Mouse (Mus musculus) CH12.LX (cell line): ENCODE measurements at regions not wholly inside any gene's neighbourhood (a gene's known extent, or its start where the extent isn't known, plus 50 kb on each side); places are given as distances from the start of the nearest gene placed in this dataset.

Experiments
- DNase-seq: peaks from one replicate; pipeline ENCODE4 v3.0.0-alpha.2; 2013; ENCODE audit errors: extremely low read depth
- H3K27ac ChIP-seq: 2 replicates; pipeline ENCODE4 v1.5.1; 2012; ENCODE audit warnings: low read depth, mild to moderate bottlenecking, control low read depth, moderate library complexity; ENCODE audit not compliant: insufficient read depth
- H3K27me3 ChIP-seq: replicated peaks from 2 replicates; pipeline ENCODE3; 2012; ENCODE audit warnings: inconsistent platforms
- H3K36me3 ChIP-seq, 2 experiments: replicated peaks in 1 of 2; 2 replicates each; pipeline versions ENCODE3 to v1.6.1; 2012; ENCODE audit warnings: inconsistent platforms in 1 of 2, low read length in 1 of 2, mild to moderate bottlenecking in 1 of 2, mixed read lengths in 1 of 2, moderate library complexity in 1 of 2; ENCODE audit not compliant: control insufficient read depth in 1 of 2, insufficient read depth in 1 of 2
- H3K4me1 ChIP-seq, 2 experiments: 2 replicates each; pipeline ENCODE4 v1.6.1; 2012; ENCODE audit warnings: inconsistent platforms in 1 of 2, moderate library complexity in 1 of 2; ENCODE audit not compliant: insufficient read depth in 2 of 2, control insufficient read depth in 1 of 2
- H3K4me2 ChIP-seq: 2 replicates; pipeline ENCODE4 v1.6.1; 2012; ENCODE audit warnings: low read depth, mild to moderate bottlenecking, control low read depth; ENCODE audit not compliant: poor library complexity, insufficient read depth, severe bottlenecking
- H3K4me3 ChIP-seq, 3 experiments: fragments of 150-350 bp in 1 of 3; sonication (generic) in 1 of 3; replicated peaks in 1 of 3; 2 replicates each; pipeline versions ENCODE3 to v1.5.1; 2011 to 2012; ENCODE audit warnings: low read depth in 2 of 3, low read length in 2 of 3, mild to moderate bottlenecking in 2 of 3, moderate library complexity in 2 of 3, control low read depth in 1 of 3, improper control_type of control experiment in 1 of 3, inconsistent platforms in 1 of 3, mixed read lengths in 1 of 3; ENCODE audit not compliant: poor library complexity in 1 of 3
- H3K79me2 ChIP-seq: replicated peaks from 2 replicates; pipeline ENCODE4 v1.6.1; 2012; ENCODE audit warnings: mild to moderate bottlenecking, moderate library complexity; ENCODE audit not compliant: control insufficient read depth, poor library complexity, insufficient read depth, severe bottlenecking; ENCODE audit errors: extremely low read depth
- H3K9ac ChIP-seq: 2 replicates; pipeline ENCODE4 v1.6.1; 2012; ENCODE audit warnings: low read depth, mild to moderate bottlenecking, control low read depth, moderate library complexity; ENCODE audit not compliant: insufficient read depth
- H3K9me3 ChIP-seq: replicated peaks from 2 replicates; pipeline ENCODE3; 2012; ENCODE audit warnings: low read length, inconsistent platforms, mixed read lengths
- BHLHE40 ChIP-seq: IDR thresholded peaks from 2 replicates; pipeline ENCODE4 v1.6.1; 2011; ENCODE audit warnings: mild to moderate bottlenecking, low read depth, low read length, improper control_type of control experiment
- E2F4 ChIP-seq: IDR thresholded peaks from 2 replicates; pipeline ENCODE4 v1.6.1; 2011; ENCODE audit warnings: low read depth, low read length, improper control_type of control experiment; ENCODE audit not compliant: insufficient replicate concordance
- EP300 ChIP-seq: IDR thresholded peaks from 2 replicates; pipeline ENCODE4 v1.6.1; 2011; ENCODE audit warnings: low read length, improper control_type of control experiment
- ETS1 ChIP-seq: conservative IDR thresholded peaks from 2 replicates; pipeline ENCODE4 v1.6.1; 2012; ENCODE audit warnings: low read depth, mild to moderate bottlenecking, inconsistent platforms, low read length, improper control_type of control experiment, moderate library complexity
- JUND ChIP-seq: conservative IDR thresholded peaks from 2 replicates; pipeline ENCODE4 v1.6.1; 2011; ENCODE audit warnings: low read depth, low read length, improper control_type of control experiment
- MAFK ChIP-seq: IDR thresholded peaks from 2 replicates; pipeline ENCODE4 v1.6.1; 2011; ENCODE audit warnings: low read length, improper control_type of control experiment; ENCODE audit not compliant: insufficient replicate concordance
- MEF2A ChIP-seq: IDR thresholded peaks from 2 replicates; pipeline ENCODE4 v1.6.1; 2014; ENCODE audit warnings: low read depth, mild to moderate bottlenecking, inconsistent platforms, low read length, improper control_type of control experiment, borderline replicate concordance
- RAD21 ChIP-seq: IDR thresholded peaks from 2 replicates; pipeline ENCODE4 v1.6.1; 2011; ENCODE audit warnings: low read depth, mild to moderate bottlenecking, low read length, improper control_type of control experiment, moderate library complexity
- TBP ChIP-seq: conservative IDR thresholded peaks from 2 replicates; pipeline ENCODE4 v1.6.1; 2011; ENCODE audit warnings: low read depth, low read length, improper control_type of control experiment
- TCF12 ChIP-seq: IDR thresholded peaks from 2 replicates; pipeline ENCODE4 v1.6.1; 2014; ENCODE audit warnings: low read depth, mild to moderate bottlenecking, inconsistent platforms, low read length, improper control_type of control experiment
- ZKSCAN1 ChIP-seq: IDR thresholded peaks from 2 replicates; pipeline ENCODE4 v1.6.1; 2012; ENCODE audit warnings: low read depth, inconsistent platforms, low read length, improper control_type of control experiment, borderline replicate concordance
- ZNF384 ChIP-seq: IDR thresholded peaks from 2 replicates; pipeline ENCODE4 v1.6.1; 2012; ENCODE audit warnings: low read depth, low read length, improper control_type of control experiment, inconsistent platforms
- dilution Hi-C: fragments of 300-500 bp; cut with MboI; formaldehyde crosslinking; loops from 2 replicates; pipeline ENCODE4 v1.14.3; 2020; ENCODE audit warnings: low sequenced_read_pairs; ENCODE audit not compliant: extremely low pct_unique_long_range_greater_than_20kb, extremely low pct_ligation_motif_present
- in situ Hi-C: fragments of 300-500 bp; cut with MboI; formaldehyde crosslinking; loops from 3 replicates; pipeline ENCODE4 v1.14.3; 2019; ENCODE audit warnings: low sequenced_read_pairs, low pct_ligation_motif_present, low pct_unique_long_range_greater_than_20kb, mixed read lengths

DNA sequence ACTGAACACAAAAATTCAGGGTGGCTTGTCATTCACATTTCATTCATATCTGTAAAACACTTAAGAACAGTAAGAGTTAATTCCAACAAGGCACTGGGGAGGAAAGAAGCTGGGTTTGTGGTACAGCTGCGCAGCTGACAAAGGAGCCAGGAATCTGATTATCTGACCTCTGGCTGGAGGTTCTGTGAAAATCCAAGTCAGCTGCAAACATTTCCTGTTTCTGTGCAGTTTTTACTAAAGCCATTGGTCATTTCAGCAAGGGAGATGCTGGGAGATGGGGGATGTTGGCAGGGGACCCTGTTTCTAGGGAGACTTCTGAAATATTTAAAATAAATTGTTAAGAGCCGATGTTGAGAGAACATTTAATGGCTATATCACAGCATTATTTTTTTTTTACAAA is 83.6 kb upstream of the Azi2 start:
- no peaks in the 10 kb centered on the region for H3K36me3 ChIP-seq
- DNase-seq, result no peak
- no peaks in the 10 kb centered on the region for H3K79me2 ChIP-seq
- H3K4me2 ChIP-seq, result no peak overlapping the region
- no peak overlapping the region for H3K4me3 ChIP-seq
- H3K27me3 ChIP-seq, result no peaks in the 10 kb centered on the region
- in situ Hi-C loops, result no loop called here
- no peak for TF ChIP-seq RAD21
- no peak overlapping the region for H3K27ac ChIP-seq
- H3K9ac ChIP-seq, result no peak overlapping the region
- dilution Hi-C loops, result no loop called here
- no peaks in the 10 kb centered on the region for H3K9me3 ChIP-seq
- H3K4me1 ChIP-seq, result peaks cover 0 to 7% of the 10 kb centered on the region in 2 experiments; a peak in 1 of 4 replicates

DNA sequence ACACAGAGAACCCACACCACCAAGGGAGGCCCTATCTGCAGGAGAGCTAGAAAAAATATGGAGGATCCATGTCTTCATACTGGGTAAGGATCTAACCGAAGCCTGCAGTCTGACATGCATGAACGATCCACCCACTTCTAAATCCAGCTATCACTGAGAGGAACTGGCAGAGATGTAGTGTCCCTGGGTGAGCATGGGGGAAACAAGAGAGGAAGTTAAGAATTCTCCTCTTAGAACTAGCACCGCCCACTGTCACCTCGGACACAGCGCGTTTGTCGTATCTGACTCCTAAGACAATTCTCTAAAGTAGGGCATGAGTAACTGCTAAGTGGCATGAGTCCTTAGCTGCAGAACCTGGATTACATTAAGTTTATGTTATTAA is 112.8 kb upstream of the Azi2 start:
- in situ Hi-C loops (no loop called here), dilution Hi-C loops (no loop called here)
- Histone ChIP-seq H3K4me1 (peaks cover 5 to 30% of the 10 kb centered on the region in 2 experiments), H3K27me3 (no peaks in the 10 kb centered on the region), H3K79me2 (no peaks in the 10 kb centered on the region), H3K27ac (peak overlapping the region; percentile 38; the same call in 1 of the 2 replicates), H3K4me2 (peak overlapping the region; percentile 93), H3K4me3 (peak overlapping the region in 2 of 3 experiments; percentile 3 to 15), H3K9me3 (no peaks in the 10 kb centered on the region), H3K9ac (no peak overlapping the region), H3K36me3 (no peaks in the 10 kb centered on the region)
- TF ChIP-seq ZNF384, result no peak
- DNase-seq, result peak; percentile 79

- Histone ChIP-seq H3K36me3 (no peaks in the 10 kb centered on the region), H3K4me3 (peak overlapping the region in 2 of 3 experiments; percentile 3 to 15), H3K27ac (peak overlapping the region; percentile 38; the same call in 1 of the 2 replicates), H3K9ac (no peak overlapping the region), H3K27me3 (no peaks in the 10 kb centered on the region), H3K9me3 (no peaks in the 10 kb centered on the region), H3K4me1 (peaks cover 5 to 30% of the 10 kb centered on the region in 2 experiments), H3K79me2 (no peaks in the 10 kb centered on the region), H3K4me2 (peak overlapping the region; percentile 93)
- TF ChIP-seq ETS1 (peak; percentile 42), MEF2A (peak; percentile 84), MAFK (peak; percentile 87), ZKSCAN1 (peak; percentile 83), TCF12 (0 out of 2 replicates have a peak, but pooled peaks have one; percentile 13), EP300 (peak; percentile 66; the same call in 1 of the 2 replicates), TBP (no peak), E2F4 (no peak), BHLHE40 (peak; percentile 57), JUND (0 out of 2 replicates have a peak, but pooled peaks have one; percentile 30)
- peak; percentile 87 for DNase-seq
- in situ Hi-C loops, result no loop called here
- dilution Hi-C loops, result no loop called here
Observed at GRCm38 (mm10) chr9:117926700-117927465, 113.4 kb upstream of the Azi2 start.
